Mouse (Mus musculus) leukemia stem cell, adult 10-12 weeks (primary cell): ENCODE results near the gene Eci2. TPM values are rescaled to one million over a fixed set of nuclear protein-coding genes. Genes with fewer than 3 reads are reported as not detected.

ENCODE experiments used
- polyA plus RNA-seq: library from polyadenylated mRNA; stranded (reverse); fragments of >175 nt; gene quantifications from 2 replicates; pipeline ENCODE4 v1.2.3, GENCODE M21; 2012; ENCODE audit warnings: low replicate concordance

The Eci2 gene
- polyA plus RNA-seq: 4.5 and 30.7 TPM in 2 replicates

GRCm38 (mm10) chr13:35026879-35027278 is at the start of gene Eci2:
Eci2 (minus strand) TSS chr13:35027096.

GRCm38 (mm10) chr13:34963511-34964397 is 63.1 kb downstream of the Eci2 start, which contains the start of gene Eci3:
Eci3 (minus strand) TSS chr13:34963810.

Other genes starting within 250 kb of the Eci2 start
- gene Prpf4b, start 151.8 kb downstream of the Eci2 start, polyA plus RNA-seq: 15.8 and 30.8 TPM in 2 replicates
- gene Fam217a, start 102.8 kb downstream of the Eci2 start, polyA plus RNA-seq: not detected in 2 replicates
- not detected in 2 replicates for gene 4933417A18Rik, start 102.7 kb downstream of the Eci2 start, polyA plus RNA-seq
- gene Eci3, start 63.3 kb downstream of the Eci2 start, polyA plus RNA-seq: not detected in 2 replicates